Mouse (Mus musculus) CH12.LX (cell line): Measurements from ENCODE around the gene Zdhhc6. TPM values are rescaled to one million over a fixed set of nuclear protein-coding genes. Genes with fewer than 3 reads are reported as not detected.

ENCODE experiments used
- DNase-seq: peaks from one replicate; pipeline ENCODE4 v3.0.0-alpha.2; 2013; ENCODE audit errors: extremely low read depth
- H3K27ac ChIP-seq: 2 replicates; pipeline ENCODE4 v1.5.1; 2012; ENCODE audit warnings: low read depth, mild to moderate bottlenecking, control low read depth, moderate library complexity; ENCODE audit not compliant: insufficient read depth
- H3K27me3 ChIP-seq: replicated peaks from 2 replicates; pipeline ENCODE3; 2012; ENCODE audit warnings: inconsistent platforms
- H3K36me3 ChIP-seq, 2 experiments: replicated peaks in 1 of 2; 2 replicates each; pipeline versions ENCODE3 to v1.6.1; 2012; ENCODE audit warnings: inconsistent platforms in 1 of 2, low read length in 1 of 2, mild to moderate bottlenecking in 1 of 2, mixed read lengths in 1 of 2, moderate library complexity in 1 of 2; ENCODE audit not compliant: control insufficient read depth in 1 of 2, insufficient read depth in 1 of 2
- H3K4me1 ChIP-seq, 2 experiments: 2 replicates each; pipeline ENCODE4 v1.6.1; 2012; ENCODE audit warnings: inconsistent platforms in 1 of 2, moderate library complexity in 1 of 2; ENCODE audit not compliant: insufficient read depth in 2 of 2, control insufficient read depth in 1 of 2
- H3K4me2 ChIP-seq: 2 replicates; pipeline ENCODE4 v1.6.1; 2012; ENCODE audit warnings: low read depth, mild to moderate bottlenecking, control low read depth; ENCODE audit not compliant: poor library complexity, insufficient read depth, severe bottlenecking
- H3K4me3 ChIP-seq, 3 experiments: fragments of 150-350 bp in 1 of 3; sonication (generic) in 1 of 3; replicated peaks in 1 of 3; 2 replicates each; pipeline versions ENCODE3 to v1.5.1; 2011 to 2012; ENCODE audit warnings: low read depth in 2 of 3, low read length in 2 of 3, mild to moderate bottlenecking in 2 of 3, moderate library complexity in 2 of 3, control low read depth in 1 of 3, improper control_type of control experiment in 1 of 3, inconsistent platforms in 1 of 3, mixed read lengths in 1 of 3; ENCODE audit not compliant: poor library complexity in 1 of 3
- H3K79me2 ChIP-seq: replicated peaks from 2 replicates; pipeline ENCODE4 v1.6.1; 2012; ENCODE audit warnings: mild to moderate bottlenecking, moderate library complexity; ENCODE audit not compliant: control insufficient read depth, poor library complexity, insufficient read depth, severe bottlenecking; ENCODE audit errors: extremely low read depth
- H3K9ac ChIP-seq: 2 replicates; pipeline ENCODE4 v1.6.1; 2012; ENCODE audit warnings: low read depth, mild to moderate bottlenecking, control low read depth, moderate library complexity; ENCODE audit not compliant: insufficient read depth
- H3K9me3 ChIP-seq: replicated peaks from 2 replicates; pipeline ENCODE3; 2012; ENCODE audit warnings: low read length, inconsistent platforms, mixed read lengths
- BHLHE40 ChIP-seq: IDR thresholded peaks from 2 replicates; pipeline ENCODE4 v1.6.1; 2011; ENCODE audit warnings: mild to moderate bottlenecking, low read depth, low read length, improper control_type of control experiment
- E2F4 ChIP-seq: IDR thresholded peaks from 2 replicates; pipeline ENCODE4 v1.6.1; 2011; ENCODE audit warnings: low read depth, low read length, improper control_type of control experiment; ENCODE audit not compliant: insufficient replicate concordance
- ETS1 ChIP-seq: conservative IDR thresholded peaks from 2 replicates; pipeline ENCODE4 v1.6.1; 2012; ENCODE audit warnings: low read depth, mild to moderate bottlenecking, inconsistent platforms, low read length, improper control_type of control experiment, moderate library complexity
- HCFC1 ChIP-seq: IDR thresholded peaks from 2 replicates; pipeline ENCODE4 v1.6.1; 2012; ENCODE audit warnings: low read depth, mild to moderate bottlenecking, inconsistent platforms, low read length, improper control_type of control experiment
- JUND ChIP-seq: conservative IDR thresholded peaks from 2 replicates; pipeline ENCODE4 v1.6.1; 2011; ENCODE audit warnings: low read depth, low read length, improper control_type of control experiment
- MAZ ChIP-seq: IDR thresholded peaks from 2 replicates; pipeline ENCODE4 v1.6.1; 2012; ENCODE audit warnings: low read depth, mild to moderate bottlenecking, inconsistent platforms, low read length, improper control_type of control experiment, moderate library complexity
- MEF2A ChIP-seq: IDR thresholded peaks from 2 replicates; pipeline ENCODE4 v1.6.1; 2014; ENCODE audit warnings: low read depth, mild to moderate bottlenecking, inconsistent platforms, low read length, improper control_type of control experiment, borderline replicate concordance
- MXI1 ChIP-seq: IDR thresholded peaks from 2 replicates; pipeline ENCODE4 v1.6.1; 2011; ENCODE audit warnings: mild to moderate bottlenecking, low read depth, low read length, improper control_type of control experiment
- NELFE ChIP-seq: IDR thresholded peaks from 2 replicates; pipeline ENCODE4 v1.6.1; 2011; ENCODE audit warnings: low read depth, low read length, improper control_type of control experiment
- POLR2A ChIP-seq: IDR thresholded peaks from 2 replicates; pipeline ENCODE4 v1.6.1; 2011; ENCODE audit warnings: low read depth, mild to moderate bottlenecking, improper control_type of control experiment, low read length
- POLR2AphosphoS2 ChIP-seq: IDR thresholded peaks from 2 replicates; pipeline ENCODE4 v1.6.1; 2011; ENCODE audit warnings: low read depth, low read length, improper control_type of control experiment
- RCOR1 ChIP-seq: conservative IDR thresholded peaks from 2 replicates; pipeline ENCODE4 v1.6.1; 2012; ENCODE audit warnings: low read depth, mild to moderate bottlenecking, inconsistent platforms, low read length, improper control_type of control experiment
- SIN3A ChIP-seq: IDR thresholded peaks from 2 replicates; pipeline ENCODE4 v1.6.1; 2012; ENCODE audit warnings: low read length, improper control_type of control experiment, inconsistent platforms
- SMC3 ChIP-seq: IDR thresholded peaks from 2 replicates; pipeline ENCODE4 v1.6.1; 2011; ENCODE audit warnings: low read depth, low read length, improper control_type of control experiment
- TBP ChIP-seq: conservative IDR thresholded peaks from 2 replicates; pipeline ENCODE4 v1.6.1; 2011; ENCODE audit warnings: low read depth, low read length, improper control_type of control experiment
- ZMIZ1 ChIP-seq: IDR thresholded peaks from 2 replicates; pipeline ENCODE4 v1.6.1; 2012; ENCODE audit warnings: low read depth, mild to moderate bottlenecking, inconsistent platforms, low read length, improper control_type of control experiment
- ZNF384 ChIP-seq: IDR thresholded peaks from 2 replicates; pipeline ENCODE4 v1.6.1; 2012; ENCODE audit warnings: low read depth, low read length, improper control_type of control experiment, inconsistent platforms
- dilution Hi-C: fragments of 300-500 bp; cut with MboI; formaldehyde crosslinking; loops from 2 replicates; pipeline ENCODE4 v1.14.3; 2020; ENCODE audit warnings: low sequenced_read_pairs; ENCODE audit not compliant: extremely low pct_unique_long_range_greater_than_20kb, extremely low pct_ligation_motif_present
- in situ Hi-C: fragments of 300-500 bp; cut with MboI; formaldehyde crosslinking; loops from 3 replicates; pipeline ENCODE4 v1.14.3; 2019; ENCODE audit warnings: low sequenced_read_pairs, low pct_ligation_motif_present, low pct_unique_long_range_greater_than_20kb, mixed read lengths
- polyA plus RNA-seq: library from polyadenylated mRNA; unstranded; fragments of >175 nt; gene quantifications from 2 replicates; pipeline ENCODE4 v1.2.1, GENCODE M21; 2012; ENCODE audit warnings: low read depth; ENCODE audit not compliant: insufficient read length
- total RNA-seq, 2 experiments: library from RNA; depleted of rRNA; stranded (reverse); fragments of 300-350 nt in 1 of 2; fragments of >200 nt in 1 of 2; gene quantifications; 2 replicates each; pipeline ENCODE4 v1.2.3; 2012 to 2014

The Zdhhc6 gene
- total and polyA plus RNA-seq, 3 experiments: 101 to 143 (median 101) TPM

GRCm38 (mm10) chr19:55313649-55314048 is 2.2 kb downstream of the Zdhhc6 start:
- peak overlapping the region; percentile 29 to 82 (median 44) for H3K4me3 ChIP-seq
- dilution Hi-C loops: no loop called here
- no peaks in the 10 kb centered on the region for H3K9me3 ChIP-seq
- peak; percentile 78 for TF ChIP-seq ZNF384
- no peak for TF ChIP-seq JUND
- TF ChIP-seq, all 38 proteins: peak for 1
- Histone ChIP-seq H3K4me2 (peak overlapping the region; percentile 90), H3K36me3 (peaks cover 28 to 41% of the 10 kb centered on the region in 2 experiments), H3K79me2 (peaks cover 50% of the 10 kb centered on the region), H3K27me3 (no peaks in the 10 kb centered on the region), H3K27ac (no peak overlapping the region), H3K9ac (peak overlapping the region; percentile 59), H3K4me1 (peaks cover 3 to 48% of the 10 kb centered on the region in 2 experiments)
- DNase-seq: no peak
- in situ Hi-C loops: loop anchor here (10.0 kb wide), 1 partner anchor 219 kb away; no protein-coding TSS in a partner anchor

- Histone ChIP-seq H3K9me3 (no peaks in the 10 kb centered on the region), H3K4me3 (peak overlapping the region in 2 of 3 experiments; percentile 22 to 32), H3K27ac (peak overlapping the region; percentile 94), H3K79me2 (peaks cover 38% of the 10 kb centered on the region), H3K9ac (peak overlapping the region; percentile 29), H3K4me2 (peak overlapping the region; percentile 8), H3K4me1 (peaks cover 3 to 37% of the 10 kb centered on the region in 2 experiments), H3K36me3 (peaks cover 38 to 53% of the 10 kb centered on the region in 2 experiments), H3K27me3 (no peaks in the 10 kb centered on the region)
- in situ Hi-C loops: loop anchor here (10.0 kb wide), 1 partner anchor 217 kb away; no protein-coding TSS in a partner anchor
- dilution Hi-C loops: no loop called here
- TF ChIP-seq SMC3: no peak
- TF ChIP-seq POLR2A: peak; percentile 52; the same call in 1 of the 2 replicates
- no peak for TF ChIP-seq RCOR1
- no peak for TF ChIP-seq HCFC1
- peak; percentile 35; the same call in 1 of the 2 replicates for TF ChIP-seq BHLHE40
- TF ChIP-seq ZMIZ1: peak; percentile 48; the same call in 1 of the 2 replicates
- TF ChIP-seq MEF2A: no peak
- peak; percentile 31; the same call in 1 of the 2 replicates for TF ChIP-seq SIN3A
- TF ChIP-seq TBP: peak; percentile 65; the same call in 1 of the 2 replicates
- TF ChIP-seq MXI1: 0 out of 2 replicates have a peak, but pooled peaks have one; percentile 33
- TF ChIP-seq POLR2AphosphoS2: no peak
- TF ChIP-seq E2F4: no peak
- 0 out of 2 replicates have a peak, but pooled peaks have one; percentile 32 for TF ChIP-seq NELFE
- TF ChIP-seq MAZ: no peak
- peak; percentile 34; the same call in 1 of the 2 replicates for TF ChIP-seq ETS1
- DNase-seq: peak; percentile 81
Measured at GRCm38 (mm10) chr19:55311874-55312273, 4.0 kb downstream of the Zdhhc6 start.
